Mouse (Mus musculus): ENCODE measurements around the gene Ciart. TPM values are rescaled to one million over a fixed set of nuclear protein-coding genes. Genes with fewer than 3 reads are reported as not detected.
A peak's percentile ranks its signal among the peaks of the same experiment; 100 is the strongest.
"Not testable (repeated sequence)": the region's sequence is repeated elsewhere in the genome, so short reads cannot be mapped to it uniquely, and the experiment has no call there.

The Ciart gene
- polyA plus RNA-seq, 1 experiment from 2014 or later: 1.3 TPM

DNA sequence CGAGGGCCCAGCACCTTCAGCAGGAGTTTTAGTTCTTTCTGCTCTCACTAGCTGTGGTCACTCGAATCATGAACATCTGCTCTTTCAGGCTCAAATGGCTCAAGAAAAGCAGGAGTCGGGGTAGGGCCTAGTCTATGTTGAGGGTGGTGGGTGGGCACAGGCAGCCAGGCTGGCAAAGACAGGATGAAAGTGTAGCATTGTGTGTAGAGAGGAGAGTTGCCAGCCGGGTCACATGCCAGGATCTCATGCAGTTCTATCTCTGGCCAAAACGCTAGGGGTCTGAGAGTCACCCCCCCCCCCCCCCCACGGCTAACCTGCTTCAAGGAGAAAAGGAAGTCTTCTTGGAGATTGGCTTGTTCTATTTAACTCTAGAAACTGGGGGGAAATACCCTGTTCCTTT lies 20.6 kb upstream of the Ciart start:
- Histone ChIP-seq H3K27me3 (replicated peaks; ENCODE audit: control insufficient read depth, insufficient read depth, low read length) (peaks cover 8% of the 10 kb centered on the region; the same call in 1 of the 2 replicates), H3K9me3 (ENCODE audit: control insufficient read depth) (no peaks in the 10 kb centered on the region), H3K4me2 (replicated peaks; ENCODE audit: low read depth) (no peak overlapping the region), H3K36me3 (ENCODE audit: control insufficient read depth, insufficient read depth) (peaks cover 3% of the 10 kb centered on the region; the same call in 1 of the 2 replicates), H3K4me1 (replicated peaks; ENCODE audit: control insufficient read depth, insufficient read depth, low read length) (no peaks in the 10 kb centered on the region), H3K4me3 (ENCODE audit: low read depth, low read length) (no peak overlapping the region), H3K27ac (ENCODE audit: low read depth, low read length) (no peak overlapping the region), H3K9ac (ENCODE audit: low read depth, low read length) (no peak overlapping the region)
- 45% methylated on average over 6 of the region's 6 CpGs for WGBS
- no peak for ATAC-seq
- no peak for TF ChIP-seq CTCF (IDR thresholded peaks at IDR 0.05; ENCODE audit: low read depth)

DNA sequence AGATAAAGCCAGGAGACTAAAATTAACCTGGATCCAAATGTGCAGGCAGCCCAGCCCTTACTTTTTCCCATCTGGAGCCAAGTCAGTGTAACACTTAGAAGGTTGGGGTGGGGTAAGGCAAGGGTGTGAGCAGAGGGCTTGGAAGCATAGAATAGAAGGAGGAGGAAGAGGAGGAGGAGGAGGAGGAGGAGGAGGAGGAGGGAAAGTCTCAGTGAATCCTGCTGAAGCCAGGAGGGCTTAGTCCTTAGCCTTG lies 20.2 kb upstream of the Ciart start:
- Histone ChIP-seq H3K9ac (ENCODE audit: low read depth, low read length) (no peak overlapping the region), H3K4me3 (ENCODE audit: low read depth, low read length) (no peak overlapping the region), H3K36me3 (ENCODE audit: control insufficient read depth, insufficient read depth) (peaks cover 3% of the 10 kb centered on the region; the same call in 1 of the 2 replicates), H3K4me1 (replicated peaks; ENCODE audit: control insufficient read depth, insufficient read depth, low read length) (no peaks in the 10 kb centered on the region), H3K9me3 (ENCODE audit: control insufficient read depth) (no peaks in the 10 kb centered on the region), H3K27me3 (replicated peaks; ENCODE audit: control insufficient read depth, insufficient read depth, low read length) (peaks cover 8% of the 10 kb centered on the region; the same call in 1 of the 2 replicates), H3K4me2 (replicated peaks; ENCODE audit: low read depth) (no peak overlapping the region), H3K27ac (ENCODE audit: low read depth, low read length) (no peak overlapping the region)
- TF ChIP-seq CTCF (IDR thresholded peaks at IDR 0.05; ENCODE audit: low read depth): no peak
- ATAC-seq: no peak

DNA sequence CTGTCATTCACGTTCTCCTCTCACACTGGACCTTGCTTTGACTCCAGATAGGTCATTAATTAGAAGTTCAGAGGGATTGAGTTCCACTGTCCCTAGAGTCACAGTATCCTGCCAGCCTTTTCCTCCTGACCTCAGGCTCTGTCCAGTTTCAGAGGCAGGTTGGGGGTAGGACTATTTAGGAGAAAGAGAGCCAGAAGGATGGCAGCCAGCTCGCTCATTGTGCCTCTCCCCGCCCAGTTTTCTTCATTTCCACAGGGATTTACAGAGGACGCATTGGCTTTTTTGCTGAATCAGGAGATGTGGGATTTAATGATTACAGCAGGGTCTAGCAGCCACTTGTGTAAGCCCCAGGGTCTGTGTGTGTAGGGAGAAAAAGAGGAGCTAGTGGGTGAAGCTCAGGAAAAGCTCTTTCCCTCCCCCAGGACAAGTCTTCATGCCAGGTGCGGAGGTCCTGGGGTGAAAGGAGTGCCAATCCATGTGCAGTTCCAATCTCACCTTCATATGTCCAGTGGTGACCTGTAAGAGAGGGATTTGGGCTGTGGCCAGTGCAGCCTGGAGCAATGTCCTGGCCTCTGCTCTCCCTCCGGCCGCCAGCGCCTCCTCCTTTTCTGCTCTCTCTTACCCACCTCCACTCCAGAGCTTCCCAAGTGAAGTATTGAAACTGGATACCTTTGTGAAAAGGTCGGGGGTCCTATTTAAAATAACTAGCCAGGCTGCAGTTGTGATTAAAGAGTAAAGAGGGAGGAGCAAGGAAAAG lies 19.7 kb upstream of the Ciart start:
- no peak overlapping the region for H3K9ac ChIP-seq (ENCODE audit: low read depth, low read length)
- H3K4me3 ChIP-seq (ENCODE audit: low read depth, low read length): no peak overlapping the region
- no peaks in the 10 kb centered on the region for H3K4me1 ChIP-seq (replicated peaks; ENCODE audit: control insufficient read depth, insufficient read depth, low read length)
- no peaks in the 10 kb centered on the region for H3K9me3 ChIP-seq (ENCODE audit: control insufficient read depth)
- no peak for TF ChIP-seq CTCF (IDR thresholded peaks at IDR 0.05; ENCODE audit: low read depth)
- ATAC-seq: no peak
- H3K27me3 ChIP-seq (replicated peaks; ENCODE audit: control insufficient read depth, insufficient read depth, low read length): peaks cover 8% of the 10 kb centered on the region; the same call in 1 of the 2 replicates
- WGBS: 72% methylated on average over 9 of the region's 9 CpGs
- H3K4me2 ChIP-seq (replicated peaks; ENCODE audit: low read depth): no peak overlapping the region
- no peak overlapping the region for H3K27ac ChIP-seq (ENCODE audit: low read depth, low read length)
- peaks cover 3% of the 10 kb centered on the region; the same call in 1 of the 2 replicates for H3K36me3 ChIP-seq (ENCODE audit: control insufficient read depth, insufficient read depth)

DNA sequence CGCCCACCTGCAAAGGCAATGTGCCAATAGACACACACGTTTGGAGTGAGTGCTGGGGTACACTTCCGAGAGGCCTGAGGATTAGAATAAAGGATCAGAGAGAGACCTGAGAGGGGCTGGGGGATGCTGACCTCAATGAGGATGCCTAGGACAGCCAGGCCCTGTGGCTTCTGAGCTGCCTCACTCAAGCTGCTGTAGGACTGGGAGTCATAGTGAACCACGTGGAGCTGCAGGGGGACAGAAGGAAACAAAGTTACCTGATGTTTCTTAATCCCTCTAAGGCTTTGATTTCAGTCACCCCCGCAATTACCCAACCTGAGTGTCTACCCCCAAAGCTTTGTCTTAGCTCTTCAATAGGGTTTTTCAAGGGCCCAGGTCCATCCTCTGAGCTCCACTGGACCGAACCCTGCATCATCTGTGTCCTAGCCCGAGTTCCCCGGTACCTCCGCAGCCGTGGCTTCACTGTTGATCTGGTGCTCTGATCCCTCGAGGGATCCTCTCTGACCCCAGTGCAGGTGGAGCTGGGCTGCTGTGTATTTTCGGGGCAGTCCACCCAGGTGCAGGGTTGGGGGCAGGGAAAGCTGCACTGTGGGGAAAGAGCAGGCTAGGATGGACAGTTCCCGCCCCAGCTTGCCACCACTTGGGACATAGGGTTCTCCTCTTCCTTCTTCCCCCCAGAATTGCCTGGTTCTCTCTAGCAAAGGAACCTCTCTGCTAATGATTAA lies 17.9 kb upstream of the Ciart start:
- no peak overlapping the region for H3K9ac ChIP-seq (ENCODE audit: low read depth, low read length)
- H3K4me1 ChIP-seq (replicated peaks; ENCODE audit: control insufficient read depth, insufficient read depth, low read length): no peaks in the 10 kb centered on the region
- peaks cover 3% of the 10 kb centered on the region; the same call in 1 of the 2 replicates for H3K36me3 ChIP-seq (ENCODE audit: control insufficient read depth, insufficient read depth)
- H3K27ac ChIP-seq (ENCODE audit: low read depth, low read length): no peak overlapping the region
- H3K4me3 ChIP-seq (ENCODE audit: low read depth, low read length): no peak overlapping the region
- TF ChIP-seq CTCF (IDR thresholded peaks at IDR 0.05; ENCODE audit: low read depth): no peak
- 73% methylated on average over 13 of the region's 13 CpGs for WGBS
- ATAC-seq: no peak
- peaks cover 8% of the 10 kb centered on the region; the same call in 1 of the 2 replicates for H3K27me3 ChIP-seq (replicated peaks; ENCODE audit: control insufficient read depth, insufficient read depth, low read length)
- H3K4me2 ChIP-seq (replicated peaks; ENCODE audit: low read depth): no peak overlapping the region
- H3K9me3 ChIP-seq (ENCODE audit: control insufficient read depth): no peaks in the 10 kb centered on the region

DNA sequence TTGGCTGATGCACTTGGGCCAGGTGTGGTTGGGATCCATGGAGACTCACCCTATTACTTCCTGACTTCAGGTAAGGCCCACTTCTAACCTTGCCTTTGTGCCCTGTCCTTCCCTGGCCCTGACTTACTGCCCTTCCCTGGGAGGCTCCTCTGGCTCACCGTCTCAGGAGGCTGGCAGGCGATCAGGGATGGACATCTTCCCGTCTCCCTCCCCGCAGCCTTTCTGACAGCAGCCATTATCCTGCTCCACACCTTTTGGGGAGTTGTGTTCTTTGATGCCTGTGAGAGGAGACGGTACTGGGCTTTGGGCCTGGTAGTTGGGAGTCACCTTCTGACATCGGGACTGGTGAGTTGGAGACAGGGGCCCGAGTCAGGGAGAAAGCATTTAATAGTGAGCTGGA lies 13.4 kb upstream of the Ciart start:
- 84% methylated on average over 7 of the region's 7 CpGs for WGBS
- not testable (repeated sequence) for H3K4me1 ChIP-seq (replicated peaks; ENCODE audit: control insufficient read depth, insufficient read depth, low read length); H3K36me3 ChIP-seq (ENCODE audit: control insufficient read depth, insufficient read depth); H3K4me3 ChIP-seq (ENCODE audit: low read depth, low read length); H3K9me3 ChIP-seq (ENCODE audit: control insufficient read depth); H3K27ac ChIP-seq (ENCODE audit: low read depth, low read length); H3K9ac ChIP-seq (ENCODE audit: low read depth, low read length); H3K27me3 ChIP-seq (replicated peaks; ENCODE audit: control insufficient read depth, insufficient read depth, low read length); ATAC-seq
- H3K4me2 ChIP-seq (replicated peaks; ENCODE audit: low read depth): 0 out of 2 replicates have a peak overlapping the region, but pooled peaks have one; percentile 77

DNA sequence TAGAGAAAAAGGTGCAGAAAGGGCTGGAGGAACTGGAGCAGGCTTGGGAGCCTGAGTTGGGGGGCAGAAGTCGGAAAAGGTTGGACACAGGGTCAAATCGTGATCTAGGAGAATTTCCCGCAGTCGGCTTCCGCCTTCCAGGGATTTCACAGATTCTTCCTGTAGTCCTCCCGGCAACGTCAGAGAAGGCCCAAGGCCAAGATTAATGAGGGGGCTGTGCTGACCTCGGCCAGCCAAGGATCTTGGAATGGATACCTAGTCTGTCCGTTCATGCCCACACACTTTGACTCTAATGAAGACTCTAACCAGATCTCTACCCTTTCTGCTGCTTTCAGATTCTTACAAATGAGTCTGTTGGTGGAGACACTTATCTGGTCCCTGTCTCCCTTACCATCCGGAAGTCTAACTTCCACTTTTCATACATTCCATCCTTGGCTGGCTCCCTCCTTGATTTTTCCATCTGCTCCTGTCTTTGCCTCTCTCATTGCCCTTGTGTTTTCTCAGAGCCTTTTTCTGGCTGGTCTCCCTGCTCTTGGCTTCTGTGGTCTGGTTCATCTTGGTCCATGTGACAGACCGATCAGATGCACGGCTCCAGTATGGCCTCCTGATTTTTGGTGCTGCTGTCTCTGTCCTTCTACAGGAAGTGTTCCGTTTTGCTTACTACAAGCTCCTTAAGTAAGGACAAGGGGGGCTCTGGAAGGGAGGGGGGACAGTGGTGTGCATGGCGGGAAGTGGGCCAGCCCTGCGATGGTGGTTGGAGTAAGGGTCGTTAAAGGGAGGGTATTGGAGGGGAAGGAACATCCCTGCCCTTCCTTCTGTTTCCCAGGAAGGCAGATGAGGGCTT lies 12.5 kb upstream of the Ciart start:
- Histone ChIP-seq H3K4me3 (ENCODE audit: low read depth, low read length) (peak overlapping the region; percentile 67), H3K9me3 (ENCODE audit: control insufficient read depth) (no peaks in the 10 kb centered on the region), H3K27ac (ENCODE audit: low read depth, low read length) (peak overlapping the region; percentile 76), H3K4me2 (replicated peaks; ENCODE audit: low read depth) (peak overlapping the region; percentile 77), H3K4me1 (replicated peaks; ENCODE audit: control insufficient read depth, insufficient read depth, low read length) (0 out of 2 replicates have a peak, but pooled peaks cover 3% of the 10 kb centered on the region), H3K36me3 (ENCODE audit: control insufficient read depth, insufficient read depth) (peaks cover 3% of the 10 kb centered on the region; the same call in 1 of the 2 replicates), H3K27me3 (replicated peaks; ENCODE audit: control insufficient read depth, insufficient read depth, low read length) (no peaks in the 10 kb centered on the region), H3K9ac (ENCODE audit: low read depth, low read length) (peak overlapping the region; percentile 71)
- ATAC-seq: peak; percentile 17; the same call in 1 of the 2 replicates
- WGBS: 3% methylated on average over 14 of the region's 16 CpGs
- no peak for TF ChIP-seq CTCF (IDR thresholded peaks at IDR 0.05; ENCODE audit: low read depth)

DNA sequence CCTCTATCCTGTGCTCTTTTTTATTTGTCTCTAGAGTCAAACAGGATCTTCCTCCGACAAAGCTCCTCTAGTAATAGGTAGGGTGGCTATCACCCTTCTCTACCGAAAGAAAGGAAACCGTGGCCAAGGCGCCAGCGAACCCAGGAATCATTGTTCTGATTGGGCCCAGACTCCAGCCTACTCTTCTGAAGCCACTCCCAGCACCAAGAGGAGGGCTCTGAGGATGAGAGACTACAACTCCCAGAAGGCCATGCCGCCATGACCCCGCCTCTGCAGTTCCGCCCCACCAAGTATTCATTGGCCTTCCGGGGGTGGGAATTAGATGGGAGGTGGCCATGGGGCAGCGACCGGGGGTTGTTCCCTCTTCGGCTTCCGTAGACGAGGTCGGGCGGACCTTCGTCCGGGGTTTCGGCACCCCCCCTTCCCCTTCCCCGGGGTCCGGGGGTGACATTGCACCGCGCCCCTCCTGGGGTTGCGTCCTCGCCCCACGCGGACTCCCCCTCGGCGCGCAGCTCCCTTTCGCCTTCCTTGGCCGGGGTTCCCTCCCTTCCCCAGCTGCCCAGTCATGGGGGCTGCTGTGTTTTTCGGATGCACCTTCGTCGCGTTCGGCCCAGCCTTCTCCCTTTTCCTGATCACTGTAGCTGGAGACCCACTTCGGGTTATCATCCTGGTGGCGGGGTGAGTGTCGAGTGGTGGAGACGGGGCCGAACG lies 11.7 kb upstream of the Ciart start, which contains the start of gene Aph1a:
Gene Aph1a, plus strand, starts transcription at position 364 of the 711 bp plus-strand sequence.
- H3K9ac ChIP-seq (ENCODE audit: low read depth, low read length): peak within 1 kb of the TSS; percentile 71
- not testable (repeated sequence) for H3K4me1 ChIP-seq (replicated peaks; ENCODE audit: control insufficient read depth, insufficient read depth, low read length); H3K9me3 ChIP-seq (ENCODE audit: control insufficient read depth); H3K36me3 ChIP-seq (ENCODE audit: control insufficient read depth, insufficient read depth); H3K27me3 ChIP-seq (replicated peaks; ENCODE audit: control insufficient read depth, insufficient read depth, low read length)
- peak; percentile 97 for ATAC-seq
- peak within 1 kb of the TSS; percentile 67 for H3K4me3 ChIP-seq (ENCODE audit: low read depth, low read length)
- H3K27ac ChIP-seq (ENCODE audit: low read depth, low read length): peak within 1 kb of the TSS; percentile 76
- WGBS: under 1% methylated on average over 25 of the region's 43 CpGs
- H3K4me2 ChIP-seq (replicated peaks; ENCODE audit: low read depth): peak within 1 kb of the TSS; percentile 77
